Mouse (Mus musculus): ENCODE results near the gene Tmem191c. TPM values are rescaled to one million over a fixed set of nuclear protein-coding genes. Genes with fewer than 3 reads are reported as not detected.
A peak's percentile ranks its signal among the peaks of the same experiment; 100 is the strongest.

Tmem191c gene
- total RNA-seq, 2 experiments from 2014 or later = 1.2 to 1.6 TPM

DNA sequence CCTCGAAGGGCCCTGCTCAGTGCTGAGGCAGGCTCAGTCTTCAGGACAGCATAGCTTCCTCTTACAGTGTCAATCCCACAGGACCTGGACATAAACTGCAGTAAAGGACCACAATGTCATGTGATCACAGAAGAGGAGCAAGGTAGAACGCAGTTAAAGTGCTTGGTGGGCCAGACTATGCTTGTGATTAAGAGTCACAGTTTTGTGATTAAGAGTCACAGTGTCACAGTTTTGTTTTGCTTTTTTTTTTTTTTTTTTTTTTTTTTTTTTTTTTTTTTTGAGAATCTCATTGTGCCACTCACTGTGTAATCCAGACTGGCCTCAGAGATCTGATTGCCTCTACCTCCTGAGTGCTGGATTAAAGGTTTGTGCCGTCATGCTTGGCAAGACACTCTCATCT lies 9.8 kb upstream of the Tmem191c start:
- DNase-seq = no peak

DNA sequence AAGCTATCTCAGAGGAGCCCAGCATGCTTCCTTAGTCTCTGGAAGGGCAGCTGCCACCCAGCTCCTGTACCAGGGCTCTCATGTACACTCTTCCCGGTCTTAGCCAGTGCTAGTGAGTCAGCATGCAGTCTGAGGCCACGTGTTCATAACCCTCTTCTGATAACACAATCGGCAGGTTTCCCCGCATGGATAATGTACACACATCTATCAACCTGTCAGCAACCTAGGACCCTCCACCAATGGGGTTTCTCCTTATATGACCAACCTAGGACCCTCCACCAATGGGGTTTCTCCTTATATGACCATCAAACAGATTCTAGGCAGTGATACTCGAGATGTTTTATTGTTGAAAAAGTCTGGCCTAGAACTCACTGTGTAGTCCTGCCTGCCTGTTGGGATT lies 7.9 kb upstream of the Tmem191c start:
- DNase-seq = no peak

DNA sequence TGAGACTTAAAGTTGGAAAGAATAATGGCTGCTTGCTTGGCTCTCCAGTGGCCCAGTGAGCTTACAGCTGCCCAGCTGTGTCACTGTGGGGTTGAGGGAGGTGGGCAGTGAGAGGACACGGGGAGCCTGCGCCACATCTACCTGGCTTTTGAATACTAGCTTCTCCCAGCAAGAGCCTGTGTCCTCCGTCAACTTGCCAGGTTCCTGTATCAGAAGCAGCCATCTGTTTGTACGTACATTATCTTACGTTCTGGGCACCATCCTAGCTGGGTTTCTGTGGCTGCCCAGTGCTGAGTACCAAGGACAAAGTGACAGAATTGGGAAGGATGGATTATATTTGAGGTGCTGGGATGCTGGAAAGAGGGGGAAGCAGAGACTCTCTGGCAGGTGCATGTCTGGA lies 6.0 kb upstream of the Tmem191c start:
- DNase-seq = no peak

DNA sequence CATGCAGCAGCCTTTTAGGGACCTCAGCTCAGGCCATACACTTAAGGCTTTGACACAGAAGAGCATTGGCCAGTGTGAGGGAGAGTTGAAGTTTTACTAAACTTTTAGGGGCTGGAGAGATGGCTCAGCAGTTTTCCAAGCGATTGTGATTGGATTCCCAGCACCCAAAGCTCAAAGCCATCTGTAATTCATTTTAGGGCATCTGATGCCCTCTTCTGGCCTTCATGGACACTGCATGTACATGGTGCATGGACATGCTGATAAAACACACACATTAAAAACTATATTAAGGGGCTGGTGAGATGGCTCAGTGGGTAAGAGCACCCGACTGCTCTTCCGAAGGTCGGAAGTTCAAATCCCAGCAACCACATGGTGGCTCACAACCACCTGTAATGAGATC lies 4.8 kb upstream of the Tmem191c start:
- DNase-seq = peak; percentile 45 to 78

DNA sequence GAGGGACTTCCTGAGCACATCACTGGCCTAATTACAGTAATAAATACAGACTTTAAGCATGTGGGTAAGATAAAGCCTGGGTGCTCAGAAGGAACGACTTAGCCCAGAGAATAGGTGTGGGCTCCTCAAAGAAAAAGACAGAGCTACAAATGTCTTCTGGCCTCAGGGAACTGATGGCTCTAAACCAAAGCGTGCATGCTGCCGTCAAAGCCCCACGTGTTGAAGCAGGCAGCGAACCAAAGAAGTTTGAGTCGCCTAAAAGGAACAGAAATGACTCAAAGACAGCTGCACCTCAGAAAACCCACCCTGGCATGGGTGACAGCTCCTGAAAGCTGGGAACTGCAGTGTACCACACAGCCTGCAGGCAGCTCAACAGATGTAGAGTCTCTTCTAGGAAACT lies 4.0 kb upstream of the Tmem191c start:
- DNase-seq = no peak

DNA sequence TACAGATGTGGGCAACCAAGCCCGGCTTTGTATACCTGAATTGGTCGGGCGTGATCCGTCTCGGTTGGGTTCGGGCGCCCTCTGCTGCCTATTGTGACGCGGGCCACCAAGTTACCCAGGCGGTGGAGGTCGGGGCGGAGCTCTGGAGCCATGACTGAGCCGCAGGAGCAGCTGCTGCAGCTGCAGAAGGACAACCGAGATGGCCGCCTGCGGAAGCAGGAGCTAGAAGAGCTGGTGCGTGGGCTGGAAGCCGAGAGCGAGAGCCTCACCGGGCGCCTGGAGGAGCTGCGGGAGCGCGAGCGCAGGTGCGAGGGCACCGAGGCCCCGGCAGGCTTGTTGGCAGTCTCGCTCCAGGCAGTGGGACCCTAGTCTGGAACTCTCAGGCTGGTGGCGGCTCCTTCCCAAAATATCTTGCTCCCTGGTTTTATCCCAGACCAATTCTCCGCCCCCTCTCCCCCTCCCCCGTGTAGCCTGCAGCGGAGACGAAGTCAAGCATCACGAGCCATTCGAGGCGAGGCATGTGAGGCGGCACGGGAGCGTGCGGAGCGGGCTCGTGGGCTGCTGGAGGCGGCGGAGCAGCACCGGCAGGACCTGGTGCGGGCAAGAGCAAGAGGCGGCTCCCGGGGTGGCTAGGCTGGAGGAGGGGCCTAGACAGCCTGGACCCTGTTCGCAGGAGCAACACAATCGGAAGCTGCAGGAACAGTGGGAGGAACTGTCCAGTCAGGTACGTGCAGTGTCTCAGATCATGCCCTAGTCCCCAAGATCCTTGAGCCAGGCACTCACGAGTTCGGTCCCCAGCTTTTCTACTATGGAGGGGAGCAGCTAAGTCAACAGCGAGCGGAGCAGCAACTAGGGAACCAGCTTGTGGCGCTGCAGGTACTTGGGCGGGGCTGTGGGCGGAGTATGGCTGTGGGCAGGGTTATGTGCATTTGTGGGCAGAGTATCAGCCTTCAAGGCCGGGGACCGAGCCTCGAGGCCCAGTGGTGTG lies 581 bp downstream of the Tmem191c start:
- peak; percentile 94 to 97 for DNase-seq

DNA sequence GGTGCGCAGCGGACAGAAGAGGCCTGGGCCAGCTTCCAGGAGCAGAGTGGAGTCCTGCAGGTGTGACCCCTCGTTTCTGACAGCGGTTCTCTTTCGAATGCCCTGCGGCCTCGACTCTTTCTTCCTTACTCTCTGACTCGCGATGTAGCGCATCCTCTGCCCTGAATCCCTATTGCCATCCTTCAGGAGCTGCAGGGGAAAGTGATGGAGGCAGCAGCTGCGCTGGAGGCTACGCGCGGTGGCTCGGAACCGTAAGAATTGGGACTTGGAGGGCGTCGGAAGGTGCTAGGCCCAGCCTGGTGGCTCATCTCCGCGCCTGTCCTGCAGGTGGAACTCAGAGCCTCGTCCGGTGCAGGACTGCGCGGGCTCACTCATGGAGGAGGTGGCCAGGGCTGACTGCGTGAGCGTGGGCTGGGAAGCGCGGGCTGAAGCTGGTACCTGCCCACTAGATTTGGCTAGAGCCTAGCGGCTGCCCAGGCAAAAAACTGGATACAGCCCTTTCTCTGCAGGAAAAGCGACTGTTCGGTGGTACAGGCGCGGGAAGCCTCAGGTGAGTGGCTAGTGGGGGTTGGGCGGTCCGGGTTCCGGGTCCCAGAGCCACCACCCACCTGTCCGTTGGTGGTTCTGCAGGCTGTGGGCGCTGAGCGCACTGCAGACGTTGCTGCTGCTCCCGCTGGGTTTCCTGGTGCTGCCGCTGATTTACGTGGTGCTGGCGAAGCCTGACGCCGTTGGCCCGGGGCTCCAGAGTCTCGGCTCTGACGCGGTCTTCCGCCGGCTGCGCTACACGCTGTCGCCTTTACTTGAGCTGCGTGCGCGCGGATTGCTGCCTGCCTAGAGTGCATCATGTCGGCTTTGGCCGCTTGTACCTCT lies 1.7 kb downstream of the Tmem191c start:
- no peak for DNase-seq

DNA sequence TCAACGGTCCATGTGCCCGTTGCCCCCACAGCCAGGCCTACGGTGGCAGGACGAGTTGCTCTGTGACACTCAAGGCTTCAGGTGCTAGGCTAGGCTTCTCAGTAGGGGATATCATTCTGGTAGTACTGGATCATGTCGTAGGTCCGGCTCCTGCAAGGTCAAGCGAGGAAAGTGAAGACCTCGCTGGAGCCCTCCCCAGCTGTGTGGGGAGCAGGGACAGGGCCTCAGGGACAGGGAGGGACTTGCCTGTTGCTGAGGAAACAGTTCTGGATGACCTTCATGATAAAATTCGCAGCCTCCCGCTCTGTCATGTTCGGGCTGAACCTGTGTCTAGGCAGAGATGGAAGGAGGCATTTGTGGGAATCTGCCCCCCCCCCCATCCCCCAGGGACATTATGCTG lies 4.6 kb downstream of the Tmem191c start:
- DNase-seq = no peak

DNA sequence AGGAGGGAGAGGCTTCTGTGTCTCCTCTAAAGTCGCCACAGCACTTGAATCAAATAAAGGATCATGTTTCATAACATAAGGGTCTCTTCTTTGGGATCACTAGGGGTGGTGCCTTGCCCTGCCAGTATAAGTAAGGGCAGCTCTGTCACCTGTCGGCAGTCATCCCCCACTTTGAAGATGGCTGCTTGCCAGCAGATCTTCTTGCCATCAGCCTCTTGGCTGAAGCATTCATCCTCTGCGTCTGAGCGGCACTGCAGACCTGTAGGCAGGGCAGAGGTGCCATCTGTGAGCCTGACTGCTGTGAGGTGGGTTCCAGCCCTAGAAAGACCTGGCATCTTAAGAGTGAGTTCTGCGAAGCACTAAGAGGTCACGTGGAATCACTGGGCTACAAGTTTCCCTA lies 7.3 kb downstream of the Tmem191c start:
- DNase-seq = no peak

DNA sequence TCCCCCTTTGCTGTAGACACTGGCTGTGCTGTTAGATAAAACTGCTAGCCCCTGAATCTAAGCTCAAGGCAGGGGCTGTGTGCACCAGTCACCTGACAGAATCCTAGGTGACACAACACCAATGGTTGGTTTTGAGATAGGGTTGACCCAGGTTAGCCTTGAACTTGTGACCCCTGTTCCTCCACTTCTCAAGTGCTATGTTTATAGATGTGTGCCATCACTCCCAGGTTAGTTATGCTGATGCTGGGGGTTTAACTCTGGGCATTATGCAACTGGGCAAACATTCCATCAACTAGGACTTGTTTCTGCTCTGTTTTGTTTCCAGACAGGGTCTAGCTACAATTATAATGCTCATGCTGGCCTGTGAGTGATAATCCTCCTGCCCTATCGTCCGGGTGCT lies 11.2 kb downstream of the Tmem191c start:
- no peak for DNase-seq

DNA sequence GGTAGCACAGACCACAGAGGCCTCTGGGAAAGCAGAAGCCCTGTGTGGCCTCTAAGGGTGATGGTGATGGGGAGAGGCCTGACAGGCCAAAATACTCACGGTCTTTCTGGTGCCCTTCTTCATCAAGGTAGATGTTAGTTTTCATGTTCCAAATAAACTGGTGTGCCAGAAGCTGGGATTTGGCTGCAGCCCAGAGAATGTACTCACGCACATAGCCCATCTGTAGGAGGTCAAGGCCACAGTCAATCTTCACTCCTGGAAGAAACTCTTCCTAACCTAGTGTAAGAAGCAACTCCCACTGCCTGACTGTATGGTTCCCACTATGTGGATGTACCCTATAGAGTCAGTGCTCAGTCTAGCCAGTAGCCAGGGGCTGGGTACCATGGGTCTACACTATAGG lies 15.1 kb downstream of the Tmem191c start:
- no peak for DNase-seq

DNA sequence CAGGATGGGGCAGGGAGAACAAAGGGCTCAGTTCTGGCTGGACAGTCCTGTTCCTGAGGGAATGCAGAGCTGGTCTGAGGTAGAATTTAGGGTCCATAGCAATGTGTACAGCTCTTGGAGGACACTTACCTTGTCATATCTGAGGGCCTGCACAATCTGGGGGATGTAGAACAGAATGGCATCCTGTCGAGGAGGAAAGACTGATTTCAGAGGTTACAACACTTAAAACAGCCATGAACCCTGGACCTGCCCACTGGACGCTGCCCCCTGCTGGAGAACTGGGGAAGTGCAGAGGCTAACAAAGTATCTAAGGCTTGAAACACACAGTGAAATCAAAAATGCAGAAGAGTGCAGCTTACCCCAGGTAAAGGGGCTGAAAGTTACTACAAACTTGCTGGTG lies 16.9 kb downstream of the Tmem191c start:
- peak; percentile 49 to 88 for DNase-seq

DNA sequence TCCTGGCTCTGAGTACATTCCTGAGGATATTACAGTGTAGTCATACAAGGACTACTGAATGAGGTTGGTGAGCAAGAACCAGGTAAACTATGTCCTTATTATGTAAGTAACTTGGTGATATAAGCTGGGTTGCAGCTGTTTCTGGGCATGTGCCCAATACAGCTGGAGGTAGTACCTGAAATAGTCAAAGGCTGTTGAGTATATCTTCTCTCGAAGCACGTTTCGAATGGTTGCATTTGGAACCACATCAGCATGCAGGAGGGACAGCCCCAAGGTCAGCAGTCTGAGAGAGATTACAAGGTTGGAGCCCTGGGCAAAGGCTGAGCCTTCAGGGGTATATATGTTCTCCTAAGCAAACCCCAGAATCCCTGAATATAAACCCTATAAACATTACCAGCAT lies 24.9 kb downstream of the Tmem191c start:
- no peak for DNase-seq

DNA sequence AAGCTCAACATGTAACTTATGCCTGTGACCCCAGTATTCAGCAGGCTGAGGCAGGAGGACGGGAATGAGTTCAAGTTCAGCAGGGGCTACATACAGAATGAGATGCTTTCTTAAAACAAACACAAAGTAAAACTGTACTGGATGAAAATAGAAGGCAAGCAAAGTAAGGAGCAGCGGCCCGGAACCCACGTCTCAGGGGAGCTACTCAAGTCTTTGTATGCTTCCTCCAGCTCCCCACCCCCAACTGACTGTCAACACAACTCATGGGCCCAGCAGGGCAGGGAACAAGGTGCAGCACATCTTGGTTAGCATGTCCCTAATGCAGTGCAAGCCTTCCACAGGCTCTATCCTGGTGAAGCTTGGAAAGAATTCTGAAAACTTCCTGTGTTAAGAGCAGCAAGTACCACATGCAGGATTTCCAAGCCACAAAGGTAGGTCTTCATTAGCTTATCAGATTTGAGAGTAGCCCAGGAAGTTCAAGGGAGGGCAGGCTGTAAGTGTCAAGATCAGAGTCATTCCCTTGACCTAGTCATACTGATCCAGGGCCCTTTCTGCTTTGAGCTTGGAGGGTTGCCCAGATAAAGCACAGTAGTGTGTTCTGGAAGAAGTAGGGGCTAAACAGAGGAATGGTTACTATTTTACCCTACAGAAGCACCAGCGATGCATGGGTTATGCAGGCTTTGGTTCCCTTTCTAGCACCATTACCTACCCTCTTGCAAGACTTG lies 27.8 kb downstream of the Tmem191c start:
- no peak for DNase-seq

DNA sequence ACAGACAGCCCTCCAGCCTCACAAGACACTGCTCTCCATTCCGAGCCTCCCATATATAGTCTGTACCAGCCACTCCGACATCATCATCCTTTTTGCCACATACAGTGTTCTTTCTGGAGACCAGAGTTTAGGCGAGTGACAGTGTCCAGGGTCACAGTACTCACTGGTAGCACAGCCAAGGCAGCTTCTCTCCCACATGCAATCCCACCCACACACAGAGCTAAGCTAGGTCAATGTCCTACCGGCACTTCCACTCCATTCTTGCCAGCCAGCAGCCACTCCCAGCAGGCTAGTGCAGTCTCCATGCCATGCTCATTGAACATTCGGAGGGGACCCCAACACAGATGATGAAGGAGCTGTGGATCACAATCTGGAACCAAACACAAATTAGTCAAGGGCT lies 31.6 kb downstream of the Tmem191c start:
- DNase-seq = no peak

DNA sequence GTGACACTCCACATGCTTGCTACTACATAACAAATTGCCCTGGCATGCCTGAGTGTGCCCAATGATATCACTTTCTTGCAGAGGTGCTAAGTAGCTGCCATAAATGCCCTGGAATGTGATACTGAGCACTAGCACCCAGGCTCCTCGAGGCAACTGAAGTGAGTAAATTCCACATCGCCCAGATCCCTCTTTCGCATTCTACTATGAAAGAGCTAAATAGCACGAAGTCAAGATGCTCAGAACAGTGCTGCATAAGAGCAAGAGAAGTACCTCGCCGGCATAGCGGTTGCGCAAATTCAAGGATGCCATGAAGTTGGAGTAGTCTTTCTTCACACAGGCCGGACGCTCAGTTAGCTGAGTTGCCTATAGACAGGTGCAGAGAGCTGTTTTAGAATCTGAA lies 33.2 kb downstream of the Tmem191c start:
- no peak for DNase-seq

DNA sequence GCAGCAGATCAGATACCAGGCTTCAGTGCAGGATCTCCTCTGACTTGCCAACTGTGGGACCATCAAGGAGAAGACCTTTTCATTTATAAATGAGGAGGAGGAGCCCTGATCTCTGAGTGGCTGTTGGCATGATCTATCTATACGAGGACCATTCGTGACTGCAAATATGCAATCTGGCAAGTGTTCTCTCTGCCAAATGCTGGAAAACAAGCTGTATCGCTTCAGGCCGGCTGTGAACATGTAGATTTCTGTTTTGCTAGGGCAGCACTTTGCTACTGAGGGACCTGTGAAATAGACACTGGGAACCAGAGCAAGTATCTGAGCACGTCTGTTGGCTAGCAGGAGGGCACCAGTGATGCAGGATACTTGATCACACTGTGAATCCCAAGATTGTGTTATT lies 36.7 kb downstream of the Tmem191c start:
- DNase-seq = no peak

DNA sequence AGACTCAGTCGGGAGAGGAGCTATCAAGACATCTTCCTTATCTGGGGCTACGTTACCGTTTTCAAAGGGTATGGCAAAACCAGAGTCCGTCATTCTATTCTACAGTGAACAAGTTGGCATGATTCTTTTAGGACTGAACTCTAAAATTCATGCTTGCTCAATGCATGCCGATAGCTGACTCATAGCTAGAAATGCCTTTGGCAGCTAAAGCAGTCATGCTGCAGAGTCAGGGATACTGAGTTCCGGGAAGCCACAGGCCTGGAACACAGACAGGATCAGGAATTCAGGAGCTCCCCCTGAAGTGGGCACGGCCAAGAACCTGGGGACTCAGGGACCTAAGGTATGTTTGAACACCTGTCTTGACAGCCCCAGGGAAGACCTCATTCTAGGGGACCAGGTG lies 40.7 kb downstream of the Tmem191c start:
- no peak for DNase-seq

DNA sequence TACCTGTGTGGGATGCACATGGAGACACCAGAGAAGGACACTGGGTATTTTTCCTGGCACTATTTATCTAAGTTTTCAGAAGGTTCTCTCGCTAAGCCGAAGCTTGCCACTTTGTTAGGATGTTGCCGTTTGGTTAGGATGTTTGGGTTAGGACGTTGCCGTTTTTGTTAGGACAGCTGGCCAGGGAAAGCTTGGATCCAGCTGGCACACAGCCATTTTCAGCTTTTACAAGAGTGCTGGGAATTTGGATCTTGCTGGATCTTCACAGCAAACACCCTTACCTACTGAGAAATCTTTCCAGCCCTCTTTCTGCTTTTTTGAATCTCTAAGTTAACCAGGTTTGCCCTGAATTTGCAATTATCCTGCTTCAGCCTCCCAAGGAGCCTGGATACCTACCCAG lies 45.6 kb downstream of the Tmem191c start:
- peak; percentile 13 to 29 for DNase-seq

DNA sequence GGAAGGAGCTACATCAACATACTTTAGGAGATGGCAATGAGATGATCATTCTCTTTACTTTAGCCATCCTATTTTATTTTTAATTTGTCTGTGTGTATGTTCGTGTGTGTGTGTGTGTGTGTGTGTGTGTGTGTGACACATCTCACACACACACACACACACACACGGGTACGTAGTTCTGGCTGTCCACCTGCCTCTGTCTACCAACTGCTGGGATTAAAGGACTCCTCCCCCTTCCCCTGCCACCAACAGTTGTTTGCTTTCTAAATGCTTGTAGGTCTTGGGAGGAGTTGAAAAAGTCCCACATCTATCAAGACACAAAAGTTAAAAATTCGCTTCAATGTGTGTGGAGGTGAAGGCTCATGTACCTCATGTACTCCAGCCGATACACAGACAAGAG lies 48.9 kb downstream of the Tmem191c start:
- DNase-seq = no peak

DNA sequence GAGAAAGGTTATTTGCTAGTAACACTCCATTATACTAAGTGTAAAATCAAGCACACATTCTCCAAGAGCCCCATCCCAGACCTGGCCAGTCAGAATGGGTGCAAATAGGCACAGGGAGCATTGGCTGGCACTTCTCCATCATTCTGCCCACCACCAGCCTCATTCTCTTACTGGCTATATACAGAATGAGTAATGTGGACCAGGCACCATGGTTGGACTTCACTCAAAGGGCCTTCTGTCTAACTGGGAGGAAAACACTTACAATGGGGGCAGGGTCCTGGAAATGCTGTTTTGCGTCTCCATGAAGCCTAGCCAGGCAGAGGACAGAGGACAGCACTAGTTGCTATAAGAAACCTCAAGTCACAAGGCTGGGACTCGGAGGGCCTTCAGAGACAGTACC lies 50.2 kb downstream of the Tmem191c start:
- no peak for DNase-seq

DNA sequence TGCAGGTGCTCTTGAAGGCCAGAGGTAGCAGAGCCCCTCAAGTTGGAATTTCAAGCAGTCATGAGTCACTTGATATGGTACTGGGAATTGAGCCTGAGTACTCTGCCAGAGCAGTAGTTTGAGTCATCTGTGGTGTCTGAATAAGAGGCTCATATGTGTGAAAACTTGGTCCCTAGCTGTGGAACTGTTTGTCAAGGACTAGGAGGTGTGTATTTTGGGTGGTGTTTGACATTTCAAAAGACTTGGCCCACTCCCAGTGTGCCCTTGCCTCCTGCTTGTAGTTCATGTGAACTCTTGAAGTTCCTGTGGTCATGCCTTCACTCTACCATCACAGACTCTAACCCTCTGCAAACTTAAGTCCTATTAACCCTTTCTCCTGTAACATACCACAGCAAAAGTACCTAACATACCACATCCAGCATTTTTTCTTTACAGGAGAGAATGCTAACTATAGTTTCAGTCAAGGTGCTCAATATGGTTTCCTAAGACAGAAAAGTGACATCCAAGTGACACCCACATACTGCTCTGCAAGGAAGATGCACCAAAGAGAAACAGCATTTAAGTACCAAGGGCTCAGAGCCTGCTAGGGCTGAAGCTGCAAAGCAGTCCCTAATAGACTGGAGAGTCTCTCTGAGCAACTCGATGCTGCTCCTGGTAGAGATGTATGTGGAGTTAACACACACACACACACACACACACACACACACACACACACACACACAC lies 54.1 kb downstream of the Tmem191c start:
- peak in 1 of 2 experiments; percentile 3 for DNase-seq

Measured in heart, adult 18-20 months (tissue).